Mouse (Mus musculus): Measurements from ENCODE around the gene Gm44511.
A peak's percentile ranks its signal among the peaks of the same experiment; 100 is the strongest.
"Not testable (repeated sequence)": the region's sequence is repeated elsewhere in the genome, so short reads cannot be mapped to it uniquely, and the experiment has no call there.

Gm44511 gene

GRCm38 (mm10) chr6:128836191-128836954 lies 10.3 kb upstream of the Gm44511 start:
- no peaks in the 10 kb centered on the region for H3K36me3 ChIP-seq (ENCODE audit: control insufficient read depth, insufficient read depth, low read length, poor library complexity, severe bottlenecking)
- H3K27me3 ChIP-seq (ENCODE audit: control insufficient read depth, insufficient read depth, low read length, poor library complexity, severe bottlenecking) = no peaks in the 10 kb centered on the region
- peak; percentile 42 for DNase-seq (ENCODE audit: low read depth, low spot score)

GRCm38 (mm10) chr6:128835571-128835970 lies 9.5 kb upstream of the Gm44511 start:
- Histone ChIP-seq H3K27me3 (ENCODE audit: control insufficient read depth, insufficient read depth, low read length, poor library complexity, severe bottlenecking) (no peaks in the 10 kb centered on the region), H3K36me3 (ENCODE audit: control insufficient read depth, insufficient read depth, low read length, poor library complexity, severe bottlenecking) (no peaks in the 10 kb centered on the region)
- no peak for DNase-seq (ENCODE audit: low read depth, low spot score)

DNA sequence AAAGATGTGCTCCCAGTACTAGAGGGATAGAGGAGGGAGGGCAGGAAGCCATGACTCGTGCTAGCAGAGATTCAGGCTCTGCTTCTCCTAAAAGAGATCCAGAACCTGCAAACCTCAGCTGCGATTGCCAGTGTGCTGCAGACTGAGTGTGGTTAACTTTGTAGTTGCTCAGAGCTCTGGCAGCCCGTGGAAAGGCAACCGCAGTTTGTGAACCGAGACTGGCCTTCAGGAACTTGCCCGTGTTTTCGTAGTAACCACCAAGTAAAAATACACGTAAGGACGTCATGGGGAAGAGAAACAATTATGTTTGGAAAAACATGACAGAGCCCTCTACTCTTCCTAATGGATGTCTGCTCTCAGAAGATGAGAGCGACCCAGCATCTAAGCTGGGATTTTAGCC lies 6.9 kb upstream of the Gm44511 start:
- H3K27me3 ChIP-seq (ENCODE audit: control insufficient read depth, insufficient read depth, low read length, poor library complexity, severe bottlenecking) = no peaks in the 10 kb centered on the region
- no peak for DNase-seq (ENCODE audit: low read depth, low spot score)

DNA sequence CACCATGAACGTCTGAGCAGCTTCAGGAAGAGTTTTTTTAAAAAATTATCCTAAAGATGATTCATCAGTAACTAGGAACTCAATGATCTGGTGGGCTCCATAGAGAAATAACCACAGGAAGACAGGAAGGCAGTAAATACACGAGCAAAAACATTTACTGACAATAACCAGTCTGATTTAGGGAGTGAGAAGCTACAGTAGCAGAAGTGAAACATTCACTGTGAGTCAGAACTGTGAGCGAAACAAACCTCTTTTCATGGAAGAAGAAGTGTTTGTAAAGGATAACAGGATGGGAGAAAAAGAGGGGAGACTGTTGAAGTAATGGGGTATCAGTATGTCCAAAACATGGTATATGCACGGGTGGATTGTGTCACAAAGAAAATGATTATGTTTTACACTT lies 3.7 kb upstream of the Gm44511 start:
- no peak for DNase-seq (ENCODE audit: low read depth, low spot score)

More for the DNA sequence above, 6.9 kb upstream of the Gm44511 start:
- H3K36me3 ChIP-seq (ENCODE audit: control insufficient read depth, insufficient read depth, low read length, poor library complexity, severe bottlenecking) = no peaks in the 10 kb centered on the region

DNA sequence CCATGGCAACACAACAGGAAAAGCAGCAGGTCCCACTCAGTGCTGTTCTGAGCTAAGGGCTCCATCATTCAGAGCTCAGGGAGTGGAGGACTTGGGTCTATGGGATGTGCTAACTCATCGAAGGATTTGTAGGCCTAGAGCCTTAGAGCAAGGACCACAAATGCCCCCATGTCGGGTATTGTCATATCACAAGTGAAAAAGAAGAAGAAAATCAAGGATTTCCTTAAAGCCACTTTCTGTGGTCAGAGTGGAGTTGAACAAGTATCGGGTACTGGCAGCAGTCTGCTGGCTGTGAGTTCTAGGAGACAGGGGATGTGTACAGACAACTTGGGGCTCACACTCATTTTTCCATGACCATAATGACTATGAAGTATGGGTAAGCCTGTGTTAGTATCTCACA lies 666 bp upstream of the Gm44511 start:
- Histone ChIP-seq H3K36me3 (ENCODE audit: control insufficient read depth, insufficient read depth, low read length, poor library complexity, severe bottlenecking) (no peaks in the 10 kb centered on the region), H3K27me3 (ENCODE audit: control insufficient read depth, insufficient read depth, low read length, poor library complexity, severe bottlenecking) (no peaks in the 10 kb centered on the region)
- no peak for DNase-seq (ENCODE audit: low read depth, low spot score)

More for the DNA sequence above, 3.7 kb upstream of the Gm44511 start:
- Histone ChIP-seq H3K36me3 (ENCODE audit: control insufficient read depth, insufficient read depth, low read length, poor library complexity, severe bottlenecking) (no peaks in the 10 kb centered on the region), H3K27me3 (ENCODE audit: control insufficient read depth, insufficient read depth, low read length, poor library complexity, severe bottlenecking) (no peaks in the 10 kb centered on the region)

GRCm38 (mm10) chr6:128818083-128818802 lies 7.9 kb downstream of the Gm44511 start:
- H3K27me3 ChIP-seq (ENCODE audit: control insufficient read depth, insufficient read depth, low read length, poor library complexity, severe bottlenecking) = no peaks in the 10 kb centered on the region
- peak; percentile 28 for DNase-seq (ENCODE audit: low read depth, low spot score)
- no peaks in the 10 kb centered on the region for H3K36me3 ChIP-seq (ENCODE audit: control insufficient read depth, insufficient read depth, low read length, poor library complexity, severe bottlenecking)

- peak; percentile 81 for DNase-seq (ENCODE audit: low read depth, low spot score)
Observed at GRCm38 (mm10) chr6:128808532-128808931, 17.6 kb downstream of the Gm44511 start.

DNA sequence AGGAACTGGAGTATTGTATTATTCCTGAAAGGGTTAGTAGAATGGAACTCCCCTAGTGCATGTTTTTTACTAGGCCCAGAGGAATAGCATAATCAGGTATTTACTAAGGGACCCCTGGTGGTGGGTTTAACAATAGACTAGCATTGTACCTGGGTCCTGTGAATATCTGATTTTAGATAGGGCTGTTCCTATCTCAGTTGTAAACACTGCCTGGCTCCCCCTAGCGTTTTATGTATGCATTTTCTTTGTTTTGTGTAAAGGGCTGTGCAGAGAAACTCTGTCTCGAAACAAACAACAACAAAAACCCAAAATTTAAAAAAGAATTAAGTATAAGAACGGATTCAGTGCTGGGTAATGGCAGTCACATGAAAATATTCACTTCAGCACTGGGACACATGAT lies 19.1 kb downstream of the Gm44511 start:
- H3K27me3 ChIP-seq (ENCODE audit: control insufficient read depth, insufficient read depth, low read length, poor library complexity, severe bottlenecking) = no peaks in the 10 kb centered on the region
- H3K36me3 ChIP-seq (ENCODE audit: control insufficient read depth, insufficient read depth, low read length, poor library complexity, severe bottlenecking) = no peaks in the 10 kb centered on the region
- DNase-seq (ENCODE audit: low read depth, low spot score) = peak; percentile 52

More at GRCm38 (mm10) chr6:128808532-128808931, 17.6 kb downstream of the Gm44511 start:
- no peaks in the 10 kb centered on the region for H3K27me3 ChIP-seq (ENCODE audit: control insufficient read depth, insufficient read depth, low read length, poor library complexity, severe bottlenecking)
- H3K36me3 ChIP-seq (ENCODE audit: control insufficient read depth, insufficient read depth, low read length, poor library complexity, severe bottlenecking) = no peaks in the 10 kb centered on the region

GRCm38 (mm10) chr6:128804823-128805640 lies 21.1 kb downstream of the Gm44511 start:
- peak; percentile 89 for DNase-seq (ENCODE audit: low read depth, low spot score)
- H3K36me3 ChIP-seq (ENCODE audit: control insufficient read depth, insufficient read depth, low read length, poor library complexity, severe bottlenecking); H3K27me3 ChIP-seq (ENCODE audit: control insufficient read depth, insufficient read depth, low read length, poor library complexity, severe bottlenecking): not testable (repeated sequence)

DNA sequence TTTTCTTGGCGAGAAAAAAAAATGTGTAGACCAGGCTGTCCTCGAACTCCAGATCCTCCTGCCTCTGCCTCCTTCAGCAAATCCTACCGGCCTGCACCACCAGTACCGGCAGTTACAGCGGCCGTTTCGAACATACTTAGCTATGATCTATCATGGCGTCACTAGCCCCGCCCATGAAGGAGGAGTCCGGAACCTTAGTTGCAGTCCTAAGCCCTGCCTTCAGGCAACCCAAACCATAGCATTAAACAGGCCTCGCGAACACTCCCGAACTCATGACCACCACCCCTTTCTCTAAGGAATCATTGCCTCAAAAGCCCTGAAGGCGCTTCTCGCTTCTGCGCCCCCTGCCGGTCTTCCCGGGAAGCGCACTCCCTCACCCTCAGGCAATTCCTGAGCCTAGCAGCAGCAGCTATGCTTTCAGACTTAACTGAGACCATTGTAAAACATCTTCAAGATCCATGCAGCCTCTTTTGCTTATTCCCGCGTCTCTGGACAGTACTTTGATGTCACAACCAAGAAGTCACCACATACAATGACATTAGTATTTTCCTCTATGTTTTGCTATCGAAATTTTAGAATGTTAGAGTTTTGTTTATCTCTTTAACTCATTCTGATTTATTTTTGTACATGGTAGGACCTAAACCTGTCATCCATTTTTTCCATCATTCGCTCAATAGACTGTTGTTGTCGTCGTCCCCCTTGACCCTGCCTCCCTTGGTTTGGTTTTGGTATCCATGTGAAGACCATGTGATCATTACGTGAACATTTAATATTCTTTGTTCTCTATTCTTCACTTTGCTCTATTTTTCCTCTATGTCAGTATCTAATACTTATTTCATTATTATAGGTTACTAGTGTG lies 22.9 kb downstream of the Gm44511 start:
- no peaks in the 10 kb centered on the region for H3K36me3 ChIP-seq (ENCODE audit: control insufficient read depth, insufficient read depth, low read length, poor library complexity, severe bottlenecking)
- no peaks in the 10 kb centered on the region for H3K27me3 ChIP-seq (ENCODE audit: control insufficient read depth, insufficient read depth, low read length, poor library complexity, severe bottlenecking)
- DNase-seq (ENCODE audit: low read depth, low spot score) = peak; percentile 99

- no peaks in the 10 kb centered on the region for H3K36me3 ChIP-seq (ENCODE audit: control insufficient read depth, insufficient read depth, low read length, poor library complexity, severe bottlenecking)
- no peak for DNase-seq (ENCODE audit: low read depth, low spot score)
- no peaks in the 10 kb centered on the region for H3K27me3 ChIP-seq (ENCODE audit: control insufficient read depth, insufficient read depth, low read length, poor library complexity, severe bottlenecking)
Observed at GRCm38 (mm10) chr6:128802557-128802956, 23.6 kb downstream of the Gm44511 start.

GRCm38 (mm10) chr6:128800696-128801095 lies 25.4 kb downstream of the Gm44511 start:
- not testable (repeated sequence) for DNase-seq (ENCODE audit: low read depth, low spot score); H3K27me3 ChIP-seq (ENCODE audit: control insufficient read depth, insufficient read depth, low read length, poor library complexity, severe bottlenecking)

DNA sequence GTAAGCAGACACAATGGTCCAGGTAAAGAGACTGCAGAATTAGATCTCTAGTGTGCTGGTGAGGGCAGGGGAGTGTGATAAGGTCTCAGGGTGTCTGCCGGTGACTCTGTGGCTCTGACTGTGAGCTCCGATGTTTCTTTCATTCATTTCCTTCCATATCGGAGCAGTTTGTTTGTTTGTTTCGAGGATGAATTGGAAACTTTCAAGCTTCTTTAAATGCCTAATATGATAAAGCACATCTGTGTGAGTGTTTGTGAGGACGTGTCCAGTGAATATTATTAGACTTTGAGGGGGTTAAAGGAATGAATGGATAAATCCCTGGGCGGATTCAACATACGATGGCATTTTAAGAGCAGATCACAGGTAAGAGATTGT lies 26.2 kb downstream of the Gm44511 start:
- H3K27me3 ChIP-seq (ENCODE audit: control insufficient read depth, insufficient read depth, low read length, poor library complexity, severe bottlenecking) = no peaks in the 10 kb centered on the region
- H3K36me3 ChIP-seq (ENCODE audit: control insufficient read depth, insufficient read depth, low read length, poor library complexity, severe bottlenecking) = no peaks in the 10 kb centered on the region
- no peak for DNase-seq (ENCODE audit: low read depth, low spot score)

More at GRCm38 (mm10) chr6:128800696-128801095, 25.4 kb downstream of the Gm44511 start:
- H3K36me3 ChIP-seq (ENCODE audit: control insufficient read depth, insufficient read depth, low read length, poor library complexity, severe bottlenecking) = not testable (repeated sequence)

Measured in splenic B cell, adult 2 months (primary cell).